Comparison of ENCODE assay signal across 8 mouse cellular contexts in the genomic region with DNA sequence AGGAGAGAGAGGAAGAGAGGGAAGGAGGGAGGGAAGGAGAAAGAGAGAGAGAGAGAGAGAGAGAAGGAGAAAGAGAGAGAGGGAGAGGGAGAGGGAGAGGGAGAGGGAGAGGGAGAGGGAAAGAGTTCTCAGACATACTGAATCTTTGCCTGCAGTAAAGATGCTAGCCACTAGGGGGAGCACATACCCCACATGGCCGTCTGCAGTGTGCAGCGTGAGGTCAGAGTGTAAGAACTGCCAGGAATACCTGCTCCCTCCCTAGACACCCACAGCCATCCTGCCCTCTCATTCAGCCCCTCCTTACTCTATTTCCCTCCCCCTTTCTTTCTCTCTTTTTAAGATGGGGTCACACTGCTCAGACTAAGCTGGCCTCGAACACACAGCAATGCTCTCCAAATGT. TPM values are rescaled to one million over a fixed set of nuclear protein-coding genes. Genes with fewer than 3 reads are reported as not detected.
A peak's percentile ranks its signal among the peaks of the same experiment; 100 is the strongest.
DNase-seq lines count a peak whose midpoint lies in the region; ATAC-seq and TF ChIP-seq lines count a peak whose summit lies in the region.

No protein-coding gene starts in this region.

- no peaks in the 10 kb centered on the region for H3K27me3 ChIP-seq in kidney, embryonic 16.5 days (ENCODE audit: insufficient read depth, low read length)
- H3K27me3 ChIP-seq in heart, postnatal 0 days (ENCODE audit: control insufficient read depth, insufficient read depth, low read length): no peaks in the 10 kb centered on the region

- H3K9me3 ChIP-seq in kidney, embryonic 16.5 days (ENCODE audit: low read length): no peaks in the 10 kb centered on the region
- no peaks in the 10 kb centered on the region for H3K9me3 ChIP-seq in heart, postnatal 0 days (replicated peaks; ENCODE audit: control insufficient read depth, low read length)

- H3K36me3 ChIP-seq in kidney, embryonic 16.5 days (ENCODE audit: insufficient read depth, low read length): no peaks in the 10 kb centered on the region
- peaks cover 29% of the 10 kb centered on the region for H3K36me3 ChIP-seq in heart, postnatal 0 days (replicated peaks; ENCODE audit: control insufficient read depth, insufficient read depth, low read length)

- ATAC-seq in kidney, embryonic 16.5 days (ENCODE audit: low FRiP score, low TSS enrichment): no peak
- ATAC-seq in heart, postnatal 0 days (ENCODE audit: insufficient read depth, low read depth): peak; percentile 58
- ATAC-seq in megakaryocyte, adult 5-6 weeks (ENCODE audit: poor library complexity, severe bottlenecking): peak; percentile 56

- H3K4me1 ChIP-seq in kidney, embryonic 16.5 days (ENCODE audit: insufficient read depth, low read length): no peaks in the 10 kb centered on the region
- H3K4me1 ChIP-seq in heart, postnatal 0 days (ENCODE audit: control insufficient read depth, insufficient read depth): peaks cover 4% of the 10 kb centered on the region; the same call in 1 of the 2 replicates

- DNase-seq in kidney, adult 18-20 months: peak; percentile 65
- peak; percentile 79 for DNase-seq in adrenal gland, postnatal 14 days
- peak; percentile 66 for DNase-seq in embryo, embryonic 9.5 days (ENCODE audit: extremely low spot score)
- DNase-seq in heart, postnatal 0 days (ENCODE audit: low spot score): peak; percentile 68
- peak; percentile 71 to 78 for DNase-seq in kidney, postnatal 4 days
- peak; percentile 72 for DNase-seq in right cerebral cortex, postnatal 4 days

- H3K27ac ChIP-seq in kidney, embryonic 16.5 days (ENCODE audit: low read length): no peak overlapping the region
- H3K27ac ChIP-seq in heart, postnatal 0 days (ENCODE audit: low read depth): no peak overlapping the region

- 28% methylated on average over 3 of the region's 3 CpGs for WGBS in kidney, embryonic 16.5 days
- 31% methylated on average over 3 of the region's 3 CpGs for WGBS in heart, postnatal 0 days

- TF ChIP-seq CTCF in heart, postnatal 0 days (IDR thresholded peaks at IDR 0.05; ENCODE audit: low read depth): peak; percentile 90

- no peak for TF ChIP-seq EP300 in heart, postnatal 0 days (IDR thresholded peaks at IDR 0.05; ENCODE audit: low read depth)

- H3K4me2 ChIP-seq in kidney, embryonic 16.5 days (replicated peaks; ENCODE audit: low read depth, low read length): no peak overlapping the region
- no peak overlapping the region for H3K4me2 ChIP-seq in heart, postnatal 0 days (ENCODE audit: low read depth, low read length)

- H3K9ac ChIP-seq in kidney, embryonic 16.5 days (replicated peaks; ENCODE audit: low read length): no peak overlapping the region
- no peak overlapping the region for H3K9ac ChIP-seq in heart, postnatal 0 days (replicated peaks; ENCODE audit: low read depth, low read length)

- H3K4me3 ChIP-seq in kidney, embryonic 16.5 days (ENCODE audit: low read length): no peak overlapping the region
- H3K4me3 ChIP-seq in heart, postnatal 0 days (ENCODE audit: low read depth, low read length): no peak overlapping the region

RNA-seq across cellular contexts. Expression of a gene that starts 14.8 kb away (rescaled TPM):
- polyA plus RNA-seq in kidney, embryonic 16.5 days (2015; fragmentation: Nextera tagmentation; extraction: Ambion mirVana): 396 and 428 TPM in 2 replicates
- total RNA-seq in adrenal gland, postnatal 14 days (2021): 550 and 571 TPM in 2 replicates
- total RNA-seq in heart, postnatal 0 days (2014; rRNA removed; ENCODE audit: low replicate concordance): 222 and 245 TPM in 2 replicates
- polyA plus RNA-seq in heart, postnatal 0 days (2015; fragmentation: Nextera tagmentation; extraction: Ambion mirVana): 247 and 260 TPM in 2 replicates
- 194 and 201 TPM in 2 replicates for total RNA-seq in megakaryocyte, adult 5-6 weeks (2015)
- 227 and 275 TPM in 2 replicates for total RNA-seq in megakaryocyte, adult 5-6 weeks (2017)

RNA-seq across cellular contexts. Expression of a gene that starts 19.0 kb away (rescaled TPM):
- 16.0 and 16.2 TPM in 2 replicates for polyA plus RNA-seq in kidney, embryonic 16.5 days (2015; fragmentation: Nextera tagmentation; extraction: Ambion mirVana)
- 39.1 and 41.4 TPM in 2 replicates for total RNA-seq in adrenal gland, postnatal 14 days (2021)
- 18.0 and 33.2 TPM in 2 replicates for total RNA-seq in heart, postnatal 0 days (2014; rRNA removed; ENCODE audit: low replicate concordance)
- polyA plus RNA-seq in heart, postnatal 0 days (2015; fragmentation: Nextera tagmentation; extraction: Ambion mirVana): 10.0 and 11.0 TPM in 2 replicates
- 29.5 and 42.3 TPM in 2 replicates for total RNA-seq in megakaryocyte, adult 5-6 weeks (2015)
- total RNA-seq in megakaryocyte, adult 5-6 weeks (2017): 19.7 and 23.9 TPM in 2 replicates

RNA-seq across cellular contexts. Expression of a gene that starts 56.9 kb away (rescaled TPM):
- polyA plus RNA-seq in kidney, embryonic 16.5 days (2015; fragmentation: Nextera tagmentation; extraction: Ambion mirVana): 0.28 TPM in 1 of 2 replicates, not detected in the other
- total RNA-seq in adrenal gland, postnatal 14 days (2021): 6.5 and 8.9 TPM in 2 replicates
- total RNA-seq in heart, postnatal 0 days (2014; rRNA removed; ENCODE audit: low replicate concordance): 0.12 TPM in 1 of 2 replicates, not detected in the other
- polyA plus RNA-seq in heart, postnatal 0 days (2015; fragmentation: Nextera tagmentation; extraction: Ambion mirVana): 0.04 TPM in 1 of 2 replicates, not detected in the other
- not detected in 2 replicates for total RNA-seq in megakaryocyte, adult 5-6 weeks (2015)
- total RNA-seq in megakaryocyte, adult 5-6 weeks (2017): not detected in 2 replicates
